ENCODE assay signal across 19 mouse cellular contexts in genomic region chr11:41259915-41260619, GRCm38 (mm10).
DNase-seq lines count a peak whose midpoint lies in the region; ATAC-seq and TF ChIP-seq lines count a peak whose summit lies in the region.
"Had no signal": no experiment of that assay in that cellular context is flagged by ENCODE, and none has a peak within 500 bp of the region (broad histone marks: within the 10 kb centered on the region; RNA-seq: fewer than 3 reads in every experiment).

No protein-coding gene starts in this region.

- H3K9ac ChIP-seq in forebrain, embryonic 14.5 days (ENCODE audit: low read length): no peak overlapping the region
- no peak overlapping the region for H3K9ac ChIP-seq in forebrain, embryonic 12.5 days
- H3K9ac ChIP-seq in midbrain, embryonic 15.5 days: no peak overlapping the region
- H3K9ac ChIP-seq: embryonic facial prominence, embryonic 15.5 days; liver, embryonic 12.5 days; midbrain, embryonic 13.5 days had no signal

- DNase-seq in forebrain, embryonic 14.5 days (ENCODE audit: low spot score): peak; percentile 29
- peak; percentile 7 for DNase-seq in layer of hippocampus, adult 11-12 months (ENCODE audit: low spot score)
- DNase-seq in layer of hippocampus, adult 9-11 months: no peak
- peak; percentile 59 for DNase-seq in brain, embryonic 14.5 days (ENCODE audit: low read depth)
- peak; percentile 31 for DNase-seq in limb, embryonic 10.5 days (ENCODE audit: low spot score)
- DNase-seq in heart, adult 11 months: no peak
- DNase-seq: adrenal gland, postnatal 14 days; gastrocnemius, adult 2 months; heart, postnatal 36 days; kidney, postnatal 25 days; right cerebral cortex, postnatal 4 days; thymus, postnatal 36 days had no signal

- ATAC-seq in forebrain, embryonic 14.5 days: peak; percentile 30; the same call in 1 of the 2 replicates
- no peak for ATAC-seq in forebrain, embryonic 12.5 days (ENCODE audit: low FRiP score)
- ATAC-seq in midbrain, embryonic 15.5 days (replicated peaks): no peak
- ATAC-seq: liver, embryonic 12.5 days; lung, postnatal 0 days; midbrain, embryonic 13.5 days had no signal

- TF ChIP-seq CTCF in brain, embryonic 14.5 days (IDR thresholded peaks at IDR 0.05; ENCODE audit: borderline replicate concordance, extremely low read depth, insufficient read depth, insufficient read length): no peak

- 43% methylated on average over 18 of the region's 18 CpGs for WGBS in forebrain, embryonic 14.5 days
- 69% methylated on average over 18 of the region's 18 CpGs for WGBS in forebrain, embryonic 12.5 days
- 65% methylated on average over 18 of the region's 18 CpGs for WGBS in limb, embryonic 10.5 days
- WGBS in midbrain, embryonic 15.5 days: 85% methylated on average over 18 of the region's 18 CpGs

- no peak overlapping the region for H3K27ac ChIP-seq in forebrain, embryonic 14.5 days (ENCODE audit: low read depth, low read length)
- no peak overlapping the region for H3K27ac ChIP-seq in forebrain, embryonic 12.5 days
- peak overlapping the region; percentile 19; the same call in 1 of the 2 replicates for H3K27ac ChIP-seq in limb, embryonic 10.5 days
- H3K27ac ChIP-seq in midbrain, embryonic 15.5 days: no peak overlapping the region
- H3K27ac ChIP-seq: embryonic facial prominence, embryonic 15.5 days; gastrocnemius, adult 2 months; heart, embryonic 10.5 days; liver, embryonic 12.5 days; midbrain, embryonic 13.5 days had no signal

- no peaks in the 10 kb centered on the region for H3K27me3 ChIP-seq in forebrain, embryonic 14.5 days (replicated peaks; ENCODE audit: control insufficient read depth, insufficient read depth, low read length)
- H3K27me3 ChIP-seq in forebrain, embryonic 12.5 days: no peaks in the 10 kb centered on the region
- no peaks in the 10 kb centered on the region for H3K27me3 ChIP-seq in limb, embryonic 10.5 days (ENCODE audit: low read depth, poor library complexity, severe bottlenecking)
- no peaks in the 10 kb centered on the region for H3K27me3 ChIP-seq in midbrain, embryonic 15.5 days (replicated peaks)
- H3K27me3 ChIP-seq: embryonic facial prominence, embryonic 15.5 days; liver, embryonic 12.5 days; midbrain, embryonic 13.5 days had no signal

- H3K9me3 ChIP-seq in forebrain, embryonic 14.5 days (replicated peaks; ENCODE audit: control insufficient read depth, low read length): no peaks in the 10 kb centered on the region
- H3K9me3 ChIP-seq in forebrain, embryonic 12.5 days: no peaks in the 10 kb centered on the region
- H3K9me3 ChIP-seq in limb, embryonic 10.5 days (replicated peaks): no peaks in the 10 kb centered on the region
- H3K9me3 ChIP-seq in midbrain, embryonic 15.5 days: no peaks in the 10 kb centered on the region
- H3K9me3 ChIP-seq: embryonic facial prominence, embryonic 15.5 days; heart, embryonic 10.5 days; liver, embryonic 12.5 days; midbrain, embryonic 13.5 days had no signal

- H3K36me3 ChIP-seq in forebrain, embryonic 14.5 days (ENCODE audit: control insufficient read depth, insufficient read depth, low read length): no peaks in the 10 kb centered on the region
- H3K36me3 ChIP-seq in forebrain, embryonic 12.5 days (replicated peaks): no peaks in the 10 kb centered on the region
- H3K36me3 ChIP-seq in limb, embryonic 10.5 days: no peaks in the 10 kb centered on the region
- H3K36me3 ChIP-seq in midbrain, embryonic 15.5 days (replicated peaks): no peaks in the 10 kb centered on the region
- H3K36me3 ChIP-seq: embryonic facial prominence, embryonic 15.5 days; heart, embryonic 10.5 days; liver, embryonic 12.5 days; midbrain, embryonic 13.5 days had no signal

- no peak for TF ChIP-seq POLR2A in brain, embryonic 14.5 days (IDR thresholded peaks at IDR 0.05; ENCODE audit: borderline replicate concordance, extremely low read depth, insufficient read depth, insufficient read length, poor library complexity, severe bottlenecking)

- H3K4me2 ChIP-seq in forebrain, embryonic 14.5 days (ENCODE audit: low read length): peak overlapping the region; percentile 22
- H3K4me2 ChIP-seq in forebrain, embryonic 12.5 days: no peak overlapping the region
- no peak overlapping the region for H3K4me2 ChIP-seq in midbrain, embryonic 15.5 days
- H3K4me2 ChIP-seq: embryonic facial prominence, embryonic 15.5 days; liver, embryonic 12.5 days; midbrain, embryonic 13.5 days had no signal

- no peak overlapping the region for H3K4me3 ChIP-seq in forebrain, embryonic 14.5 days (ENCODE audit: low read depth, low read length)
- no peak overlapping the region for H3K4me3 ChIP-seq in forebrain, embryonic 12.5 days (replicated peaks)
- H3K4me3 ChIP-seq in limb, embryonic 10.5 days: no peak overlapping the region
- H3K4me3 ChIP-seq in midbrain, embryonic 15.5 days: no peak overlapping the region
- H3K4me3 ChIP-seq: embryonic facial prominence, embryonic 15.5 days; gastrocnemius, adult 2 months; heart, embryonic 10.5 days; liver, embryonic 12.5 days; midbrain, embryonic 13.5 days had no signal

- no peaks in the 10 kb centered on the region; the same call in 1 of the 2 replicates for H3K4me1 ChIP-seq in forebrain, embryonic 14.5 days (ENCODE audit: control insufficient read depth, insufficient read depth, low read length)
- H3K4me1 ChIP-seq in forebrain, embryonic 12.5 days: no peaks in the 10 kb centered on the region
- peaks cover 9% of the 10 kb centered on the region; the same call in 1 of the 2 replicates for H3K4me1 ChIP-seq in limb, embryonic 10.5 days
- no peaks in the 10 kb centered on the region for H3K4me1 ChIP-seq in midbrain, embryonic 15.5 days
- H3K4me1 ChIP-seq: embryonic facial prominence, embryonic 15.5 days; heart, embryonic 10.5 days; liver, embryonic 12.5 days; midbrain, embryonic 13.5 days had no signal

Comparison
In these comparisons a context has a peak if more than half of its experiments do, and no peak if none do; other contexts are left out.
1. DNase-seq: peak in forebrain, embryonic 14.5 days (single experiment), layer of hippocampus, adult 11-12 months (single experiment), brain, embryonic 14.5 days (single experiment) and limb, embryonic 10.5 days (single experiment); none in layer of hippocampus, adult 9-11 months (single experiment) and heart, adult 11 months (single experiment).